Mouse (Mus musculus): ENCODE results near the gene Cul3. TPM values are rescaled to one million over a fixed set of nuclear protein-coding genes. Genes with fewer than 3 reads are reported as not detected.
"Not testable (repeated sequence)": the region's sequence is repeated elsewhere in the genome, so short reads cannot be mapped to it uniquely, and the experiment has no call there.

The Cul3 gene
- 18.3 and 19.9 TPM in 2 replicates for polyA plus RNA-seq (2015; fragmentation: Nextera tagmentation; extraction: Ambion mirVana)

DNA sequence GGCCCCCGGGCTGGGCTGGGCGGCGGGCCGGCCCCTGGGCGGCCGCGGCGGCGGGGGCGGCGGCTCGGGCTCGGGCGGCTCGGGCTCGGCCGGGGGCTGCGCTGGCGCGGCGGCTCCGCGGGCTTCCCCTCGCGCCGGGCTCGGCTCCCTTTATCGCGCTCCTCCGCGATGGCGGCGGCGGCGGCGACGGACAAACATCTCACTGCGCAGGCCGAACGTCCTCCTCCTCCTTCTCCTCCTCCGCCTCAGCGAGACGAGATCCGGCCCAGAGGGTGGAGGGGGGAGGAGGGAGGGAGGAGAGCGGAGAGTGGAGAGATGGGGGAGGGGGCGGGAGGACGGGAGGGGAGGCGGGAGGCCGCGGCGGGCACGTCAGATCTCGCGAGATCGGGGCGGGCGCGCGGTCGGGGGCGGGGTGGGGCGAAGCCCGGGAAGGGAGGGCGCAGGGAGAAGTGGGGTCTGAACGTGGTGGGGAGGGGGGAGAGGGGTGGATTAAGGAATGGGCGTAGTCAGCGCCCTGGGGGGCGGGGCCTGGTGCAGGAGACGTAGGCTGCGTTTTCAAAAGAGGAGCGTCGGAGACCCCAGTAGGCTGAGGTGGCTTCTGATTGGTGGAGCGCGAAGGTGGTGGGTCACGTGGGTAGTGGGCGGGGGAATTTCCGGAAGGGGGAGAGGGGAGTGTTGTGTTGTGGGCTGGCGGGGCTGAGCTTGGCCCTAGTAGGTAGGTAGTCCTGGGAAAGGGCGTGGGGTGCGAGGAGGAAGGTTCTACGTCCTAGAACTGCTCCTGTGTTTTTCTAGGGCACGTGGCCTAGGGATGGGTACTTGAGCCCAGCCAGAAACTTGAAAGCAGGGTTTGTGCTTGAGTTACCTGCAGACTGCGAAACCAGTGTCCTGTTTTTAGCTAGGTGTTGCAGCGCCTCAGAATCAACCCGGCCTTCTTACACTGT is at the start of gene Cul3:
Gene Cul3, minus strand, starts transcription at position 45 of the 941 bp plus-strand sequence.
- DNase-seq: peak; percentile 91
- H3K27me3 ChIP-seq: no peaks in the 10 kb centered on the region
- no peaks in the 10 kb centered on the region for H3K36me3 ChIP-seq
- H3K4me2 ChIP-seq: peak within 1 kb of the TSS; percentile 79
- H3K4me1 ChIP-seq (replicated peaks): peaks cover 29% of the 10 kb centered on the region
- peak within 1 kb of the TSS; percentile 94 for H3K27ac ChIP-seq
- H3K9me3 ChIP-seq (replicated peaks): no peaks in the 10 kb centered on the region
- peak within 1 kb of the TSS; percentile 99 for H3K9ac ChIP-seq
- under 1% methylated on average over 60 of the region's 85 CpGs for WGBS (ENCODE audit: insufficient replicate concordance)
- peak; percentile 87 for ATAC-seq (ENCODE audit: low read depth)
- H3K4me3 ChIP-seq (replicated peaks): peak within 1 kb of the TSS; percentile 95

DNA sequence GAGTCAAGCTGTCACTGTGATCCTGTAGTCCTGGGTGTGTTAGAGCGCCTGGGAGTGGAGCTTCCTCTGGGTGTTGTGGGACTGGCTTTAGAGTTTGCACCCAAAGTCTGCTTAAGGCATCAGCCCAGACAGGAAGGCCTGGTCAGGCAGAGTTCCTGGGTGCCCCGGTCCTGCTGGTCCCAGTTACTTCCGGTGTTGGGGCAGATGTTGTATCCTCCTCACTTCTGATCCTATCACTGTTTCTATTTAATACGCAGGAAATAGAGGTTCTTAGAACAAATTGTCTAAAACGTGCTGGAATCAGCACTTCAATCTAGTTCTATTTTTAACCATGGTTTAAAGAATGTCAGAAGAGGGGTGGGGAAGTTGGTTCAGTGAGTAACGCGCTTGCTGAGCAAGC is 49.2 kb upstream of the Cul3 start:
- ATAC-seq (ENCODE audit: low read depth) (no peak), DNase-seq (no peak)
- no peaks in the 10 kb centered on the region for H3K4me1 ChIP-seq (replicated peaks)
- 31% methylated on average over 7 of the region's 7 CpGs for WGBS (ENCODE audit: insufficient replicate concordance)
- no peak overlapping the region for H3K9ac ChIP-seq
- no peak overlapping the region for H3K4me2 ChIP-seq
- H3K9me3 ChIP-seq (replicated peaks): no peaks in the 10 kb centered on the region
- H3K27me3 ChIP-seq: no peaks in the 10 kb centered on the region
- H3K27ac ChIP-seq: no peak overlapping the region
- no peaks in the 10 kb centered on the region for H3K36me3 ChIP-seq
- H3K4me3 ChIP-seq (replicated peaks): no peak overlapping the region

DNA sequence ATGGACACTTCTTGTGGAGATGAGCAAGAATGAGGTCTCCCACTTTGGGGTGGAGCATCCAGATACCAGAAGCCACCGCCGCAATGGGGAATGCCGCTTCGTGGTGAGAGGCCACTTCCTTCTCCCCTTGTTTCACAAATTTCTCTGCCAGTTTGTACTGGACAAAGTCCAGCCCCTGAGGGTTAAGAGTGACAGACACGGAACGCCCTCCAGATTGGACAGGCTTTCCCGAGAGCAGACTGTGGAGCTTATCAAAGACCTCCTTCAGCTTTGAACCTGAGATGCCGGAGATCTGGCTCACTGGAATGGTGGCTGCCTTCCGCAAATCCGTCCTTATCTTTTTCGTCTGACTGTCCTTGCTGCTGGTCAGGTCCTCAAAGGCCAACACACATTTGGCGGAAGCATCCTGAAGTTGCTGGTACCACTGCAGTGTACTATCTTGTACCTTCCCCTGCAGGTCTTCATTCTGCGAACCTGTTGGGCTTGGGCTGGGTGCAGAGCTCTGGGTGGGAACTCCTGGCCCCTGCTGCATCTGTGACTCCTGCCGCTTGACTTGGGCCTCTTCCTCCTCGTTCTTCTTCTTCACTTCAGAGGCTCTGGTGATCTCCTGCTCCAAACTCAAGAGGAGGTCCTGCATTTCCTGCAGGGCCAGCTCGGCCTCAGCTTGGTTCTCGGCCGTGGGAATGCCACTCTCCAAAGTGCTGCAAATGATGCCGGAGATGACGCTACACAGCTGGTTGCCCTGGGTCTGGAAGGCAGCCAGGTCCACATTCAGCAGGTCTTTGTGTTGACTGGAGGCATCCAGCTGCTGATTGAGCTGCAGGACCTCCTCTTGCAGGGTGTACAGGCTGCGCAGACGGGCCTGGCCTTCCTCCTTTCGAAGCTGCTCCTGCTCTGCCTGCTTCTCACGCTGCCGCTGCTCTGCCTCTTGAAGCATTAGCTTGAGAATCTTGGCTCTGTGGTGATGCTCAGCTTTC is 43.6 kb upstream of the Cul3 start:
- no peaks in the 10 kb centered on the region for H3K4me1 ChIP-seq (replicated peaks)
- no peak for ATAC-seq (ENCODE audit: low read depth)
- 37% methylated on average over 25 of the region's 25 CpGs for WGBS (ENCODE audit: insufficient replicate concordance)

DNA sequence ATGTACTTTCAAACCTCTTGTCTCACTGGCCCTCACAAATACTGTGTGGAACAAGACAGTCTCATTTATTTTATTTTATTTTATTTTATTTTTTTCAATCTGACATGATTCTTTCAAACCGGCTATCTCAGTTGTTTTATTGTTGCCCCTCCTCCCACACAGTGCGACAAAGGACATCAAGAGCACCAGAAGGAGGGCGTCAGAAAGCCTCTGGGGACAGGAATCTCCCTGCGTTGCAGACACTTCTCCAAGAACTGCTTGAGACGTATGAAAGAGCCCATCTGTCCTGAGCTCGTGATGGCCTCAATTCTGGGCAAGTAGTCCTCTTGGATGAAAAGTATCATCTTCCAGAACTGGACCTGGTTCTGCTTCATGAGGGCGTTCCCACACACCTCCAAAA is 42.6 kb upstream of the Cul3 start:
- Histone ChIP-seq H3K4me3 (replicated peaks) (no peak overlapping the region), H3K9ac (no peak overlapping the region), H3K4me1 (replicated peaks) (no peaks in the 10 kb centered on the region), H3K4me2 (no peak overlapping the region), H3K27me3 (no peaks in the 10 kb centered on the region), H3K9me3 (replicated peaks) (no peaks in the 10 kb centered on the region), H3K27ac (no peak overlapping the region), H3K36me3 (no peaks in the 10 kb centered on the region)
- 55% methylated on average over 7 of the region's 7 CpGs for WGBS (ENCODE audit: insufficient replicate concordance)
- ATAC-seq (ENCODE audit: low read depth) (no peak), DNase-seq (no peak)

More for the DNA sequence above, 43.6 kb upstream of the Cul3 start:
- Histone ChIP-seq H3K4me3 (replicated peaks) (no peak overlapping the region), H3K9me3 (replicated peaks) (no peaks in the 10 kb centered on the region), H3K27ac (no peak overlapping the region), H3K27me3 (no peaks in the 10 kb centered on the region), H3K36me3 (no peaks in the 10 kb centered on the region), H3K9ac (no peak overlapping the region), H3K4me2 (no peak overlapping the region)
- no peak for DNase-seq

DNA sequence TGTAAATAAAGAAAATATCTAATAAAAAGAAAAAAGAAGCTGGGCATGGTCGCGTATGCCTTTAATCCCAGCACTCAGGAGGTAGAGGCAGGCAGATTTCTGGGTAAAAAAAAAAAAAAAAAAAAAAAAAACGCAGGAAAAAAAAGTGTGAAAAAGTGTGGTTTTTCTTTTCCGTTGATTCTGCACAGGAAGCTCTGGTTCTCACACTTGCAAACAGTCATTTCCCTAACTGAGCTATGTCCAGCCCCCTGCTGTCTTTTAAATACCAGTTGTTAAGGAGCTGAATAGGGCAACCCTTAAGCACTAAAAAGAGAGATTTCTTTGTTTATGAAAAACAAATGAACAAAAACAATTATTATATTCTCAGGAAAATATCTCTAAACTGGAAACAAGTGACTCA is 41.0 kb upstream of the Cul3 start:
- ATAC-seq (ENCODE audit: low read depth) (no peak), DNase-seq (no peak)
- no peaks in the 10 kb centered on the region for H3K4me1 ChIP-seq (replicated peaks)
- H3K9ac ChIP-seq: no peak overlapping the region
- no peaks in the 10 kb centered on the region for H3K9me3 ChIP-seq (replicated peaks)
- H3K4me2 ChIP-seq: no peak overlapping the region
- 8% methylated on average over 4 of the region's 4 CpGs for WGBS (ENCODE audit: insufficient replicate concordance)
- no peak overlapping the region for H3K4me3 ChIP-seq (replicated peaks)
- no peaks in the 10 kb centered on the region for H3K27me3 ChIP-seq
- H3K36me3 ChIP-seq: no peaks in the 10 kb centered on the region
- no peak overlapping the region for H3K27ac ChIP-seq

DNA sequence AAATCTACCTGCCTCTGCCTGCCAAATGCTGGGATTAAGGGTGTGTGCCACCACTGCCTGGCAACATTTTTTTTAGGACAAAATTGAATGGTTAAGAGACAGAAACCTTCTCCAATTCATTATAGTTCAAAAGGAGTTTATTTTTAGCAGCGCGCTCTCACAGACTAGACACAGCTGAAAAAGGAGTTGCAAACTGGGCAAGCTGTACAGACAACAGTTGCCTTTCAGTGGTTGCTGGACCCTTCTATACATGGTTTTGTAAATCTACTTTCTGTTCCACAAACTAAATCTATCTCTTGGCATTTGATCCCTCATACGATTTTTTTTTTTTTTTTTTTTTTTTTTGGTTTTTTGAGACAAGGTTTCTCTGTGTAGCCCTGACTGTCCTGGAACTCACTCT is 31.7 kb upstream of the Cul3 start:
- no peaks in the 10 kb centered on the region for H3K36me3 ChIP-seq
- no peak for ATAC-seq (ENCODE audit: low read depth)
- no peaks in the 10 kb centered on the region for H3K9me3 ChIP-seq (replicated peaks)
- H3K27ac ChIP-seq: no peak overlapping the region
- no peak for DNase-seq
- H3K4me1 ChIP-seq (replicated peaks): no peaks in the 10 kb centered on the region
- H3K4me2 ChIP-seq: no peak overlapping the region
- H3K9ac ChIP-seq: no peak overlapping the region
- no peak overlapping the region for H3K4me3 ChIP-seq (replicated peaks)
- 61% methylated on average over 3 of the region's 3 CpGs for WGBS (ENCODE audit: insufficient replicate concordance)
- H3K27me3 ChIP-seq: no peaks in the 10 kb centered on the region

DNA sequence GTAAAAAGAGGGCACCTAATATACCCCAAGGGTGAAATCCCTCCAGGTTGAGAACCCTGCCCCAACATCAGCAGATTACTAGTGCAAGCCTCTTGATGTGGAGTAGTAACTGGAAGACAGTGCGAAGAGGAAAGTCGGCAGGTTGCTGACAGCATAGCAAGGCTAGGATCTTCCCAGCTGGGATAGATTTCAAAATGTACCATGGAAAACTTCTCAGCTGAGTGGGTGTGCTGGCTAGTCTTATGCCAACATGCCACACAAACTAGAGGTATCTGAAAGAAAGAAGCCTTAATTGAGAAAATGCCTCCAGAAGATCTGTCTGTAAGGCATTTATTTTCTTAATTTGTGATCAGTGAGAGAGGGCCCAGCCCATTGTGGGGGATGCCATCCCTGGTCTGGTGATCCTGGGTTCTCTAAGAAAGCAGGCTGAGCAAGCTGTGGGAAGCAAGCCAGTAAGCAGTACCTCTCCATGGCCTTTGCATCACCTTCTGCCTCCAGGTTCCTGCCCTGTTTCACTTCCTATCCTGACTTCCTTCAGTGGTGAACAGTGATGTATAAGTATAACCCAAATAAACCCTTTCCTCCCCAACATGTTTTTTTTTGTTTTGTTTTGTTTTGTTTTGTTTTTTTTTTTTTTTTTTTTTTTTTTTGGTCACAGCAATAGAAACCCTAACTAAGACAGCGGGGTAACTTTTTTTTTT is 31.1 kb upstream of the Cul3 start:
- no peak for ATAC-seq (ENCODE audit: low read depth)
- WGBS (ENCODE audit: insufficient replicate concordance): 76% methylated on average over 3 of the region's 3 CpGs
- H3K4me1 ChIP-seq (replicated peaks): no peaks in the 10 kb centered on the region

DNA sequence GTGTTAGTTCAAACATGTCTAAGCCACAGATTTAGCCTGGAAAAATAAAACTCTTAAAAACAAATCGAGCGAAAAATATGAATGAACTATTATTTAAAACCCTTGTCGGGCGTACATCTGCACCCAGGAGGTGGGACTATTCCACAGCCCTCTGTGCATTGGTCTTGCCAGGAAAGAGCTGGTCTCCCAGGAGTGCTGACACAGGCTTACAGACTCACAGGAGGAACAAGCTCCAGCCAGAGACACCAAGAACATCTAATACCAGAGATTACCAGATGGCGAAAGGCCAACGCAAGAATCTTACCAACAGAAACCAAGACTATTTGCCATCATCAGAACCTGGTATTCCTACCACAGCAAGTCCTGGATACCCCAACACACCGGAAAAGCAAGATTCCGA is 23.2 kb upstream of the Cul3 start:
- Histone ChIP-seq H3K4me1 (replicated peaks) (no peaks in the 10 kb centered on the region), H3K4me2 (no peak overlapping the region), H3K9ac (no peak overlapping the region), H3K36me3 (no peaks in the 10 kb centered on the region), H3K27ac (no peak overlapping the region), H3K27me3 (no peaks in the 10 kb centered on the region), H3K4me3 (replicated peaks) (no peak overlapping the region), H3K9me3 (replicated peaks) (no peaks in the 10 kb centered on the region)
- DNase-seq (no peak), ATAC-seq (ENCODE audit: low read depth) (no peak)
- WGBS (ENCODE audit: insufficient replicate concordance): 86% methylated on average over 8 of the region's 8 CpGs

More for the DNA sequence above, 31.1 kb upstream of the Cul3 start:
- no peak overlapping the region for H3K27ac ChIP-seq
- no peak overlapping the region for H3K4me2 ChIP-seq
- no peaks in the 10 kb centered on the region for H3K9me3 ChIP-seq (replicated peaks)
- no peak overlapping the region for H3K4me3 ChIP-seq (replicated peaks)
- H3K36me3 ChIP-seq: no peaks in the 10 kb centered on the region
- H3K9ac ChIP-seq: no peak overlapping the region
- DNase-seq: no peak
- H3K27me3 ChIP-seq: no peaks in the 10 kb centered on the region

DNA sequence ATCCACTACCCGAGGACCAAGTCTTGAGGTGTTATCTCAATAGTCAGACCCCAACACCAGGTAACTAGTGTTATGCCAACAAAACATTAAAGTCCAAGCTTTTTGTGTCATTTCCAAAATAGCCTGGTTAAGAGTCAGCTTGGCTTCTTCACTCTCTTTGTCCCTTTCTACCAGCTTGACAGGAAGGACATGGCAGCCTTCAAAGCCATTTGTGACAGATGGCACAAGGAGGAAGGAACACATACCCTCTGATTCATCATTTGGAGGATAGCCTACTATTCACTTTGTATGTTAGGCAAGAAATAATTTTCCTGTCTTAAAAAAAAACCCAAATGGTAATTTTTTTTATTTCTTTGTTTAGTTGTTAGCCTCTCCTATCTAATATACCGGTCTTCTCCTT is 22.7 kb upstream of the Cul3 start:
- ATAC-seq (ENCODE audit: low read depth) (no peak), DNase-seq (no peak)
- Histone ChIP-seq H3K27ac (no peak overlapping the region), H3K4me3 (replicated peaks) (no peak overlapping the region), H3K36me3 (no peaks in the 10 kb centered on the region), H3K4me2 (no peak overlapping the region), H3K4me1 (replicated peaks) (no peaks in the 10 kb centered on the region), H3K27me3 (no peaks in the 10 kb centered on the region), H3K9me3 (replicated peaks) (no peaks in the 10 kb centered on the region), H3K9ac (no peak overlapping the region)
- WGBS (ENCODE audit: insufficient replicate concordance): 72% methylated on average over 2 of the region's 2 CpGs

DNA sequence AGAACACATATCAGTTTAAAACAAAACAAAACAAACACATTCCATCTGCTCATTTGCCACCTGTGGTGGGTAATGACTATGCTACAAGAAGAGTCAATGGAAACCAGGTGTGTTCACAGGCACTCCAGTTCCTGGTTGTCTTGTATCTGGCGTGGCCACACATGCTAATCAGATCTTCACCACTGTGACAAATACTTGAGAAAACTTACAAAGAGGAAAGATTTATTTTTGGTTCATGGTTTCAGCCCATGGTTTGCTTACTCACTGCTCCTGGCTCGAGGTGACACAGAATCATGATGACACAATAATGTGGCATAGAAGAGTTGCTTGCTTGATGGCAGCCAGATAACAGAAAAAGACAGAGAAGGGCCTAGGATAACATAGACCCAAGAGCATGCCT is 22.1 kb upstream of the Cul3 start:
- H3K9me3 ChIP-seq (replicated peaks): no peaks in the 10 kb centered on the region
- no peak overlapping the region for H3K4me3 ChIP-seq (replicated peaks)
- no peak overlapping the region for H3K4me2 ChIP-seq
- no peak overlapping the region for H3K27ac ChIP-seq
- no peak for ATAC-seq (ENCODE audit: low read depth)
- H3K4me1 ChIP-seq (replicated peaks): no peaks in the 10 kb centered on the region
- 35% methylated on average over 2 of the region's 2 CpGs for WGBS (ENCODE audit: insufficient replicate concordance)
- H3K9ac ChIP-seq: no peak overlapping the region
- no peak for DNase-seq
- H3K27me3 ChIP-seq: no peaks in the 10 kb centered on the region
- no peaks in the 10 kb centered on the region for H3K36me3 ChIP-seq

DNA sequence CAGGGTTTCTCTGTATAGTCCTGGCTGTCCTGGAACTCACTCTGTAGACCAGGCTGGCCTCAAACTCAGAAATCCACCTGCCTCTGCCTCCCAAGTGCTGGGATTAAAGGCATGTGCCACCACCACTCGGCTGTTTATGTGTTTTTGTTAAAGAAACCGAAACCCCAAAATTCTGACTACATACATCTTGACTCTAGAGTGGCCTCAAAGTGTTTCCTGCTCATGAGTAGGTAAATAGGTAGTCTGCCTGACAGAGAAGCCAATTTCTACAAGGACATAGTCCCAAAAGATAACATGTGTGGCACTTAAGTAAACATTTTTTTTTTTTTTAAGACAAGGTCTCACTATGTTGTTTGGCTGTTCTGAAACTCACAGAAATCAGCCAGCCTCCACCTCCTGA is 21.5 kb upstream of the Cul3 start:
- not testable (repeated sequence) for H3K27ac ChIP-seq; H3K27me3 ChIP-seq; H3K9me3 ChIP-seq (replicated peaks); H3K4me2 ChIP-seq; ATAC-seq (ENCODE audit: low read depth); DNase-seq; H3K36me3 ChIP-seq; H3K4me3 ChIP-seq (replicated peaks); H3K4me1 ChIP-seq (replicated peaks); H3K9ac ChIP-seq
- WGBS (ENCODE audit: insufficient replicate concordance): 54% methylated on average over 2 of the region's 2 CpGs
